Mouse (Mus musculus): ENCODE measurements at regions not wholly inside any gene's neighbourhood (a gene's known extent, or its start where the extent isn't known, plus 50 kb on each side); places are given as distances from the start of the nearest gene placed in this dataset.

DNA sequence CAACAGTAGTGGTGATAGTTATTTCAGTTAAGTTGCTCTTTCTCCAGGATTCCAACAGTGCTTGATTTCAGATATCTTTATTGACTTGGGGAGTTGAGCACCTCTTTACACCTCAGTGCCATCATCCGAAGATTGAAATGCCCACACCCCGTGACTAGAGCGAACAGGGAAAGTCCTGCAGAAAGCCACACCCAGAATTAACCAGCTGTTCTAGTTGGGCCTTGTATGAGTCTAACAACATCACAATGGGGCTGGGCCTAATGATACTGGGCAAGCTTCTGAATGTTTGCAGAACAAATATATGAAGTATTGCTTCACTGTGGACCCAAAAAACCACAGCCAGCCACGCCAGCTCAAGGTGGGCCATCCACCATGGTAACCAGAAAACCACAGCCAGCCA, 100.1 kb upstream of the Rasgrp1 start:
- TF ChIP-seq MAFK (IDR thresholded peaks at IDR 0.05; ENCODE audit: insufficient read depth, low read depth, low read length) (no peak), CHD2 (IDR thresholded peaks at IDR 0.05; ENCODE audit: low read depth, low read length) (no peak)
